Mouse (Mus musculus) midbrain, embryonic 14.5 days (tissue): Measurements from ENCODE around the gene Ctps2. TPM values are rescaled to one million over a fixed set of nuclear protein-coding genes. Genes with fewer than 3 reads are reported as not detected.

Source experiments
- ATAC-seq: fragments of 200-750 bp; cut with Nextera tagmentation; 2 replicates; pipeline ENCODE4 v1.8.0; 2017; ENCODE audit warnings: moderate number of reproducible peaks, moderate library complexity; ENCODE audit not compliant: low FRiP score, low TSS enrichment
- DNase-seq: peaks from one replicate; pipeline ENCODE4 v3.0.0-alpha.2; 2015
- H3K27ac ChIP-seq: fragments of 300-500 bp; sonication (generic); replicated peaks from 2 replicates; pipeline ENCODE4 v1.5.1; 2014; ENCODE audit warnings: mild to moderate bottlenecking, low read depth, low read length, moderate library complexity
- H3K27me3 ChIP-seq: fragments of 300-500 bp; sonication (generic); 2 replicates; pipeline ENCODE4 v1.6.1; 2014; ENCODE audit warnings: low read length, control low read depth, mixed read lengths; ENCODE audit not compliant: control insufficient read depth, insufficient read depth
- H3K36me3 ChIP-seq: fragments of 300-500 bp; sonication (generic); 2 replicates; pipeline ENCODE4 v1.6.1; 2014; ENCODE audit warnings: low read length, control low read depth; ENCODE audit not compliant: control insufficient read depth, insufficient read depth
- H3K4me1 ChIP-seq: fragments of 300-500 bp; sonication (generic); 2 replicates; pipeline ENCODE4 v1.6.1; 2014; ENCODE audit warnings: mild to moderate bottlenecking, antibody characterized with exemption, low read length, control low read depth; ENCODE audit not compliant: control insufficient read depth, insufficient read depth
- H3K4me2 ChIP-seq: fragments of 300-500 bp; sonication (generic); 2 replicates; pipeline ENCODE4 v1.6.1; 2014; ENCODE audit warnings: mild to moderate bottlenecking, low read length, moderate library complexity
- H3K4me3 ChIP-seq: fragments of 300-500 bp; sonication (generic); replicated peaks from 2 replicates; pipeline ENCODE4 v1.5.1; 2014; ENCODE audit warnings: low read depth, low read length
- H3K9ac ChIP-seq: fragments of 300-500 bp; sonication (generic); replicated peaks from 2 replicates; pipeline ENCODE4 v1.6.1; 2014; ENCODE audit warnings: mild to moderate bottlenecking, low read length, moderate library complexity
- H3K9me3 ChIP-seq: fragments of 300-500 bp; sonication (generic); 2 replicates; pipeline ENCODE4 v1.6.1; 2016; ENCODE audit warnings: low read length, control low read depth, mixed read lengths; ENCODE audit not compliant: control insufficient read depth
- WGBS: fragments of 180-500 bp; shearing (Covaris S2); extraction: QIAGEN DNeasy Blood & Tissue Kit; methylation state at CpG from one replicate; pipeline ENCODE4 v1.1.7; 2014; 5-methylcytosine and 5-hydroxymethylcytosine counted together
- polyA plus RNA-seq: library from polyadenylated mRNA; unstranded; fragments of >200 nt; fragmentation: Nextera tagmentation; extraction: Ambion mirVana; gene quantifications from 2 replicates; pipeline ENCODE4 v1.2.1, GENCODE M21; 2014

The Ctps2 gene
- polyA plus RNA-seq, 1 experiment from 2014 or later, result 116 TPM

- Histone ChIP-seq H3K9ac (peak overlapping the region; percentile 72), H3K9me3 (no peaks in the 10 kb centered on the region), H3K4me2 (peak overlapping the region; percentile 62), H3K27me3 (no peaks in the 10 kb centered on the region), H3K27ac (peak overlapping the region; percentile 81), H3K4me3 (peak overlapping the region; percentile 53), H3K36me3 (no peaks in the 10 kb centered on the region), H3K4me1 (0 out of 2 replicates have a peak, but pooled peaks cover 5% of the 10 kb centered on the region)
- 23% methylated on average over 24 of the region's 25 CpGs for WGBS
- peak; percentile 85 for ATAC-seq
- peak; percentile 64 for DNase-seq
Measured at GRCm38 (mm10) chrX:162901371-162902039, 467 bp downstream of the Ctps2 start.

- WGBS, result 37% methylated on average over 29 of the region's 29 CpGs
- DNase-seq (peak; percentile 65), ATAC-seq (peak; percentile 78)
- H3K4me3 ChIP-seq, result peak overlapping the region; percentile 53
- H3K9me3 ChIP-seq, result no peaks in the 10 kb centered on the region
- H3K27ac ChIP-seq, result peak overlapping the region; percentile 81
- H3K36me3 ChIP-seq, result no peaks in the 10 kb centered on the region
- peak overlapping the region; percentile 72 for H3K9ac ChIP-seq
- peak overlapping the region; percentile 62 for H3K4me2 ChIP-seq
- no peaks in the 10 kb centered on the region for H3K27me3 ChIP-seq
- 0 out of 2 replicates have a peak, but pooled peaks cover 5% of the 10 kb centered on the region for H3K4me1 ChIP-seq
Measured at GRCm38 (mm10) chrX:162902040-162902734, 1.1 kb downstream of the Ctps2 start.

DNA sequence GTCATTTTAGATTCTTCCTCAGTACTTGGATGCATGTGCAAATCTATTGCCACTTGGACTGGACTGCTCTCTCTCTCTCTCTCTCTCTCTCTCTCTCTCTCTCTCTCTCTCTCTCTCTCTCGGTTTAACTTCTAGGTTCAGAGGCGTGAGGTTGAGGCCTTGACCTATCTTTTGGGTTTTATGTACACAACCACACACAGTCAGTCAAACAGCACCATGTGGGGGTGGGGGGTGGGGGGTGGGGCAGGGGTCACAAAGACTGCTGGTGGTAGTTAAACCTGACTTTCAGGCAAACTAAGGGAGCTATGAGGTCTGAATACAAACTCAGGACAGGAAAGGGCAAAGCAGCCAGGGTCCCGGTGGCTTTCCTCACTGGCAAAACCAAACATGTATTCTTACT lies 6.5 kb downstream of the Ctps2 start:
- 0 out of 2 replicates have a peak, but pooled peaks cover 5% of the 10 kb centered on the region for H3K4me1 ChIP-seq
- H3K9ac ChIP-seq, result no peak overlapping the region
- H3K9me3 ChIP-seq, result no peaks in the 10 kb centered on the region
- ATAC-seq, result no peak
- no peak for DNase-seq
- 81% methylated on average over 3 of the region's 3 CpGs for WGBS
- H3K4me2 ChIP-seq, result no peak overlapping the region
- H3K27ac ChIP-seq, result no peak overlapping the region
- H3K4me3 ChIP-seq, result no peak overlapping the region
- H3K36me3 ChIP-seq, result peaks cover 6% of the 10 kb centered on the region; the same call in 1 of the 2 replicates
- H3K27me3 ChIP-seq, result no peaks in the 10 kb centered on the region

- Histone ChIP-seq H3K4me2 (no peak overlapping the region), H3K27ac (no peak overlapping the region), H3K9me3 (no peaks in the 10 kb centered on the region), H3K27me3 (no peaks in the 10 kb centered on the region), H3K9ac (no peak overlapping the region), H3K36me3 (peaks cover 6% of the 10 kb centered on the region; the same call in 1 of the 2 replicates), H3K4me3 (no peak overlapping the region), H3K4me1 (no peaks in the 10 kb centered on the region)
- ATAC-seq, result no peak
- WGBS, result 97% methylated on average over 3 of the region's 3 CpGs
- no peak for DNase-seq
Measured at GRCm38 (mm10) chrX:162913651-162914050, 12.6 kb downstream of the Ctps2 start.

- Histone ChIP-seq H3K27ac (no peak overlapping the region), H3K9me3 (no peaks in the 10 kb centered on the region), H3K27me3 (no peaks in the 10 kb centered on the region), H3K36me3 (peaks cover 2% of the 10 kb centered on the region; the same call in 1 of the 2 replicates), H3K4me1 (no peaks in the 10 kb centered on the region), H3K9ac (no peak overlapping the region), H3K4me3 (no peak overlapping the region), H3K4me2 (no peak overlapping the region)
- ATAC-seq, result no peak; the same call in 1 of the 2 replicates
- DNase-seq, result peak; percentile 78
- WGBS, result 37% methylated on average over 5 of the region's 5 CpGs
Measured at GRCm38 (mm10) chrX:162915697-162916096, 14.7 kb downstream of the Ctps2 start.

GRCm38 (mm10) chrX:162921487-162922125 lies 20.6 kb downstream of the Ctps2 start:
- H3K4me2 ChIP-seq, result no peak overlapping the region
- ATAC-seq, result no peak

GRCm38 (mm10) chrX:162931467-162931866 lies 30.4 kb downstream of the Ctps2 start:
- H3K36me3 ChIP-seq, result peaks cover 12% of the 10 kb centered on the region
- no peaks in the 10 kb centered on the region for H3K4me1 ChIP-seq
- H3K4me3 ChIP-seq, result no peak overlapping the region
- no peak overlapping the region for H3K4me2 ChIP-seq
- H3K9me3 ChIP-seq, result no peaks in the 10 kb centered on the region
- H3K27me3 ChIP-seq, result no peaks in the 10 kb centered on the region
- DNase-seq (no peak), ATAC-seq (no peak)
- no peak overlapping the region for H3K9ac ChIP-seq
- H3K27ac ChIP-seq, result no peak overlapping the region
- WGBS, result 91% methylated on average over 2 of the region's 2 CpGs

More at GRCm38 (mm10) chrX:162921487-162922125, 20.6 kb downstream of the Ctps2 start:
- Histone ChIP-seq H3K9ac (no peak overlapping the region), H3K27ac (no peak overlapping the region), H3K4me3 (no peak overlapping the region), H3K27me3 (no peaks in the 10 kb centered on the region), H3K4me1 (no peaks in the 10 kb centered on the region), H3K36me3 (peaks cover 14% of the 10 kb centered on the region; the same call in 1 of the 2 replicates), H3K9me3 (no peaks in the 10 kb centered on the region)
- no peak for DNase-seq
- WGBS, result 93% methylated on average over 8 of the region's 8 CpGs

DNA sequence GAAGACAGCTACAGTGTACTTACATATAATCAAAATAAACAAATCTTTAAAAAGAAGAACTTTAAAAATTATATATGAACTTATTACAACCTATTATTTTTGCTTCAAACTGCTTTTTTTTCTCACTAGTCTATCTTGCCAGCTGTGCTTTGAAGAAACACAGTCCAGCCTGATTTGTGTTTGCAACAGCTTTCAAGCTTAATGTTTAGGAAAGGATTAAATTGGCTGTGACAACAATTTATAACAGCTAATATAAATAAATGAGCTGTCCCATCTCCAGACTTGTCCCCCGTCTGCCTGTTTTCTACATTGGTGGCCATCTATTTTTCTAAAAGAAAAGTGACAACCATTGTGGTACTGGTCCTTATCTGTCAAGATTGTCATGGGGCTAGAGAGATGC lies 41.0 kb downstream of the Ctps2 start:
- no peaks in the 10 kb centered on the region for H3K27me3 ChIP-seq
- H3K4me3 ChIP-seq, result no peak overlapping the region
- ATAC-seq (no peak), DNase-seq (no peak)
- no peaks in the 10 kb centered on the region for H3K4me1 ChIP-seq
- H3K36me3 ChIP-seq, result peaks cover 16% of the 10 kb centered on the region; the same call in 1 of the 2 replicates
- no peak overlapping the region for H3K4me2 ChIP-seq
- no peak overlapping the region for H3K27ac ChIP-seq
- 100% methylated on average over 1 of the region's 1 CpGs for WGBS
- H3K9ac ChIP-seq, result no peak overlapping the region
- no peaks in the 10 kb centered on the region for H3K9me3 ChIP-seq
